Mouse (Mus musculus): Measurements from ENCODE around the gene Vps33a.

- TF ChIP-seq CTCF (IDR thresholded peaks at IDR 0.05; ENCODE audit: low read depth, low read length) (peak; percentile 92), GATA1 (IDR thresholded peaks at IDR 0.05; ENCODE audit: borderline replicate concordance, low read length) (no peak), TAL1 (conservative IDR thresholded peaks at IDR 0.05; ENCODE audit: low read depth, low read length) (no peak)
Measured at GRCm38 (mm10) chr5:123609843-123610242, 37.0 kb upstream of the Vps33a start.
